Mouse (Mus musculus): ENCODE data around the gene Hps6. TPM values are rescaled to one million over a fixed set of nuclear protein-coding genes. Genes with fewer than 3 reads are reported as not detected.

Hps6 gene
- polyA plus RNA-seq, 1 experiment from 2014 or later = 9.6 TPM

DNA sequence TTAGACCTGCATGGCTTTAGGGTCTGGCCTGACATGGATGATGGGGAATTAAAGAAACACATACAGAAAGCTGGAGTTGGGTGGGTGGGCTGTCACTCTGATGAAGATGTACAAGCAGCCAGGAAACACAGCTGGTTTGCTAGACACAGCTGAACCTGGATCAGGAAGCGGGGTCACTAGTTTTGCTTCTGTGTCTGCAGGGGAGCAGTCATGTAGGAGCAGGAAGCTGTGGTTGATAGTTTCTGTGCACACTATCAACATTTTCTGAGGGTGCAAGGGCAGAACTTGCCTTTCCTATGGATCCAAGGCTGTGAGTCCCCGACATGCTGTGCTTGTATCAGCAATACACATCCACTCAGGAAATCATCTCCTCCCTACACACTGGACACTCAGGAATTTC is 47.2 kb downstream of the Hps6 start:
- peaks cover 4% of the 10 kb centered on the region; the same call in 1 of the 2 replicates for H3K4me1 ChIP-seq (ENCODE audit: insufficient read depth, low read depth, low read length)
- H3K27ac ChIP-seq (ENCODE audit: low read length) = no peak overlapping the region
- H3K4me3 ChIP-seq (ENCODE audit: low read depth, low read length) = no peak overlapping the region
- 61% methylated on average over 2 of the region's 2 CpGs for WGBS
- no peaks in the 10 kb centered on the region for H3K9me3 ChIP-seq (ENCODE audit: low read length)
- no peaks in the 10 kb centered on the region for H3K36me3 ChIP-seq (ENCODE audit: insufficient read depth, low read length)
- no peak for ATAC-seq
- TF ChIP-seq EP300 (IDR thresholded peaks at IDR 0.05) (no peak), CTCF (IDR thresholded peaks at IDR 0.05) (no peak)
- no peak overlapping the region for H3K9ac ChIP-seq (replicated peaks; ENCODE audit: low read depth)
- no peaks in the 10 kb centered on the region for H3K27me3 ChIP-seq (replicated peaks; ENCODE audit: insufficient read depth, low read length)
- no peak overlapping the region for H3K4me2 ChIP-seq (replicated peaks; ENCODE audit: low read depth, low read length)
- DNase-seq (ENCODE audit: low spot score) = no peak

Other genes with a start within 250 kb of the Hps6 start
- 26.4 and 33.9 TPM in 2 replicates for gene Mgea5, start 219.7 kb upstream of the Hps6 start, polyA plus RNA-seq (2015; fragmentation: Nextera tagmentation; extraction: Ambion mirVana)
- gene Kcnip2, start 187.4 kb upstream of the Hps6 start, polyA plus RNA-seq (2015; fragmentation: Nextera tagmentation; extraction: Ambion mirVana) = 1.0 and 1.4 TPM in 2 replicates
- gene Armh3, start 5.0 kb upstream of the Hps6 start, polyA plus RNA-seq (2015; fragmentation: Nextera tagmentation; extraction: Ambion mirVana) = 8.8 and 9.0 TPM in 2 replicates
- gene Pprc1, start 41.4 kb downstream of the Hps6 start, polyA plus RNA-seq (2015; fragmentation: Nextera tagmentation; extraction: Ambion mirVana) = 6.0 and 6.9 TPM in 2 replicates
- 96.3 and 107 TPM in 2 replicates for gene Ldb1, start 41.7 kb downstream of the Hps6 start, polyA plus RNA-seq (2015; fragmentation: Nextera tagmentation; extraction: Ambion mirVana)
- gene Nolc1, start 72.4 kb downstream of the Hps6 start, polyA plus RNA-seq (2015; fragmentation: Nextera tagmentation; extraction: Ambion mirVana) = 22.5 and 26.0 TPM in 2 replicates
- not detected in 2 replicates for gene Elovl3, start 128.4 kb downstream of the Hps6 start, polyA plus RNA-seq (2015; fragmentation: Nextera tagmentation; extraction: Ambion mirVana)
- not detected in 2 replicates for gene Pitx3, start 144.8 kb downstream of the Hps6 start, polyA plus RNA-seq (2015; fragmentation: Nextera tagmentation; extraction: Ambion mirVana)
- 32.1 and 34.3 TPM in 2 replicates for gene Gbf1, start 149.0 kb downstream of the Hps6 start, polyA plus RNA-seq (2015; fragmentation: Nextera tagmentation; extraction: Ambion mirVana)

Data from lung, postnatal 0 days (tissue).